Mouse (Mus musculus) adrenal gland, adult 8-10 months (tissue): ENCODE data around the gene Opn1sw. TPM values are rescaled to one million over a fixed set of nuclear protein-coding genes. Genes with fewer than 3 reads are reported as not detected.

Experiments used
- DNase-seq: peaks from one replicate; pipeline ENCODE4 v3.0.0; 2022
- microRNA-seq, 2 experiments: library from miRNA; unstranded; fragments of <30 nt; microRNA quantifications; one replicate each; pipeline ENCODE4 v1.2.0; 2022
- total RNA-seq, 4 experiments: library from RNA; stranded (reverse); gene quantifications; 2 replicates each; pipeline ENCODE4 v1.2.4; 2022

Opn1sw gene
- total RNA-seq, 4 experiments from 2014 or later, result not detected

GRCm38 (mm10) chr6:29326961-29327360 lies 61.3 kb downstream of the Opn1sw start:
- no peak for DNase-seq

Small RNAs within 50 kb of the gene (microRNA-seq; reads per million reads assigned to microRNA genes)
- gene Gm26220 (0 reads per million in 2 experiments), gene Gm44354 (0 reads per million in 2 experiments)

Other genes starting within 250 kb of the Opn1sw start
- gene Rbm28, start 223.5 kb downstream of the Opn1sw start, total RNA-seq, result 10 to 100 TPM; 30.2 to 40.2 (median 35.0) TPM
- 1 to 10 TPM; 3.0 to 8.9 (median 4.8) TPM for gene Prrt4, start 208.9 kb downstream of the Opn1sw start, total RNA-seq
- gene Impdh1, start 172.1 kb downstream of the Opn1sw start, total RNA-seq, result 10 to 100 TPM; 46.9 to 67.5 (median 53.0) TPM
- 1 to 10 TPM; 4.6 to 9.3 (median 7.7) TPM for gene Hilpda, start 116.0 kb downstream of the Opn1sw start, total RNA-seq
- gene Fam71f2, start 108.9 kb downstream of the Opn1sw start, total RNA-seq, result under 1 TPM in 1 of 4 experiments, not detected in 3; 0.23 TPM
- not detected for gene Fam71f1, start 69.3 kb downstream of the Opn1sw start, total RNA-seq
- 100 to 1,000 TPM; 121 to 136 (median 126) TPM for gene Calu, start 40.4 kb downstream of the Opn1sw start, total RNA-seq
- gene Ccdc136, start 7.8 kb upstream of the Opn1sw start, total RNA-seq, result 10 to 100 TPM in 1 of 4 experiments, 1 to 10 TPM in 3; 4.4 to 13.1 (median 5.7) TPM
- gene Flnc, start 44.8 kb upstream of the Opn1sw start, total RNA-seq, result 1 to 10 TPM; 2.9 to 8.6 (median 5.2) TPM
- 100 to 1,000 TPM; 218 to 251 (median 230) TPM for gene Atp6v1f, start 79.2 kb upstream of the Opn1sw start, total RNA-seq
- gene Atp6v1fnb, start 83.0 kb upstream of the Opn1sw start, total RNA-seq, result 1 to 10 TPM in 1 of 4 experiments, under 1 TPM in 2, not detected in 1; 0.38 to 1.5 (median 0.91) TPM
- 1 to 10 TPM; 1.7 to 2.5 (median 1.8) TPM for gene Kcp, start 119.5 kb upstream of the Opn1sw start, total RNA-seq
- 1 to 10 TPM; 5.1 to 7.8 (median 7.7) TPM for gene Irf5, start 138.2 kb upstream of the Opn1sw start, total RNA-seq
- 10 to 100 TPM; 48.3 to 65.6 (median 61.3) TPM for gene Tnpo3, start 221.4 kb upstream of the Opn1sw start, total RNA-seq